Mouse (Mus musculus) ovary, postnatal 10 days (tissue): ENCODE measurements at regions not wholly inside any gene's neighbourhood (a gene's known extent, or its start where the extent isn't known, plus 50 kb on each side); places are given as distances from the start of the nearest gene placed in this dataset.

Source experiments
- DNase-seq: peaks from one replicate; pipeline ENCODE4 v3.0.0; 2022; ENCODE audit warnings: low spot score

DNA sequence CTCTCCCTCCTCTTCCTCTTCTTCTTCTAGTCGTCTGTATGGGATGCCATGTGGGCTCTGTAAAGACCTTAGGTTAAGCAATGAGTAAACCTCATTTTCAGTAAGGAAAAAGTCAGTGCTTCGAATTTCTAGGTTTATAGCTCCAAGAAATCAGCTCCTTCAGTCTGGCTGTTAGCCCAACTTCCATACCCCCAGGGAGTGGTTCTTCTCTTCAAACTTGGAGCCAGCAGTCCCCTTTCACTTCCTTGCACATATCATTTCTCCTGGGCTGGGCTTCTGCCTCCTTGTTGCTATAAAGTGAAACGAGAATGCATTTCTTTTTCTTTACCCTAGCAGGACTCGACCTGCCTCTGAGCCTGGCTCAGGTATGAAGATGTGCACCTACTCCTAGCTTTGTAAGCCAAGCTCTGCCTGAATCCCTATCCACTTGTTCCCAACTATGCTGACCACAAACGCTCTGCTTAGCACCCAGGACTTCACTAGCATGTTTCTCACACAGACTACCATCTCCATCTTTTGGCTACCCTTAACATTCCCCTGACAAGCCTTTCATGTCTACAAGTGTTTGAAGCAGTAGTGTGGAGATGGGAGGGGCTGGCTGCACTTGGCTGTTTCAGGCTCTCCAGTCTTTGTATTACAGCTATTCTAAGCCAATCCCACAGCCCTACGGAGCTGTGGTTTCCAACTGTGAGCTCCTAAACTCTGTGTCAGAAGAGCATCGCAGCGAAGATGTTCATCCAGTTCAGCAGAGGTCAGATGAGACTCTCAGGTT is 243.8 kb upstream of the Tprg start:
- no peak for DNase-seq

DNA sequence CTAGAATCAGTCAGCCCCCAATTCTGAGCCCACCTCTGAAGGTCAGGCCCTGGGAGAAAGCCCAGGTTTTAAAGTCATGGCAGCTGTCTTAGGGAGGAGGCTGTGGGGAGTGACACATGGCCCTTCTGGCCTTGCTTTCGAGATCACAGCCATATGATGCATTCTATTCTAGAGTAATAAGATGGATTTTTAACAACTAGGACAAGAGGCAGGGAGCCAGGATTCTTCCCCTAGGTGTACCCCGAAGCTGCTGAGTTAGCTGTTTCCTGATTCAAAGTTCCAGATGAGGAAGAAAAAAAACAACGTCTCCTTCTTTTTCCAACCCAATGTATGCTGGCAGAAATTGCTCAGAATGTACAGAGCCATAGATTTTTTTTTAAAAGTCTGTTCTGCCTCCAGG is 242.0 kb upstream of the Tprg start:
- no peak for DNase-seq

DNA sequence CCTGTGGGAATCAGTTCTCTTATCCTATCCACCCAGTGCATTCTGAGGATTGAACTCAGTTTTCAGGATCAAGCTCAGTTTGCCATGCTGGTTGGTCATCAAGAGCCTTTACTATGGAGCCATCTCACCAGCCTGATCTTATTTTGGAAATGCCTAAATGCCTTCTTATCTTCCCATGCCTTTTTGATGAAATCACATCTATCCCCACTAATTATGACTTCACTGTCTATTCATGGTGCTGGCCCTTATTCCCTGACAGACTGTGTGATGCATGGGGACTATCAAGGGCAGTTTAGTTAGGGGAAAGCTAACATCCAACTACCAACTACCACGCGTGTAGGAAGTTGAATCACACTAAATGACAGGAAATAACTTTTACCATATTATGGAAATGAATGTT is 238.9 kb upstream of the Tprg start:
- no peak for DNase-seq

DNA sequence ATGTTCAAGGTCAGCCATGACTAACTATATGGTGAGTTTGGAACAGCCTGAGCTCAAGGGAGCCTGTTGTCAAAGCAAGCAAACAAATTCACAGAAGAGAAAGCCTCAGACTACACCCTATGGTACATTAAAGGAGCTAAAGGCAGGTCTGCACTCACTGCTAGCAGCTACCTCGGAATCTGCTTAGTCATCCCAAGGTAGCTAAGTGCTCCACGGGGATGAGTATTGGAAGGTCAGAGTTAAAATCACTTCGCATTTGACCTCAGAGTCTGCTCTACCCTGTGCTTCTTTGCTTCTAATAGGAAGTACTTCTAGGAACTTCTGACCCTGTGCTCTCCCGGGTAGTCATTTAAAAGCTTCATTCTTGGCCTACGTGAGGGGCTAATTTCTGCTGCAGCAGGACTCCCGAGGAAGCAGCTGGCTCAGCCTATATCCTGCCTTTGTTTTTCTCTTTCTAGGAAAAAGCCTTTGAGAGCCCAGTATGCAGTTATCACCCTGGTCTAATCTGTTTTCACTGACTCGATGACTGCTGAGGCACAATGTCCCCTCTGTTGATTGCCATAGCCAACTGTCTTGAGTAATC is 236.6 kb upstream of the Tprg start:
- DNase-seq: no peak

DNA sequence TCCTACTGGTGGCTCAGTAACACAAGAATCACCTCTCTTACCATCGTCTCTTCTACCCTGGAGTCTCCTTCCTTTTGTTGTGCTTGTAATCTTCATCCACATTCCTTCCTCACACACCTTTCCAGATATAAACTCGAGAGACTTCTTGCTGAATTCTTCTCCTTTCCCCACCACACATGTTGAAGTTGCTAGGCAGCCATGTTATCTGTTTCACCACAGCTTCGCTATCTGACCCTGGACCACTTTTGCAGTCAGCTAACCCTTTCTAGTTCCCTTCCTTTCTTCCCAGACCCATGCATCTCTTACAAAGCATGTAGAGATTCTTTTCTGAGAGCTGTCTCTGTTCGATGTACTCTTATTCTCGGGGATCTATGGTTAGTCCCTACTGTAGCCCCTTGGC is 235.6 kb upstream of the Tprg start:
- no peak for DNase-seq

DNA sequence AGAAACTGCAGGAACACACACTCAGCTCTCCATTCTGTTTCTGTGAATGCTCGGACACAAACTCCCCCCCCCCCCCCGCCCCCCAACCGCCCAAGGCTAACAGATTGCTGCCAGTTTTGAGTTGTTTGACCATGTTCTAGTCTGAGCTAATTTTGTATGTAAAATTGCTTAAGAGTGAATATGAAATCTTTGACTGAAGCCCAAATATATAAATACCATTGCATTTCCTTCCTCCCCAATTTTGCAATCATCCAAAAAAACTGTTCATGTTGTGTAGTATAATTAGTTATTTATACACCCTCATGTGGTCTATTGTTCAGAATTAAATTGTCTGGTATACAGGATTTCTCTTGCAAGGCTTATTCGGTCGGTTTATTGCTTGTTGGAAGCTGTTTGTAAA is 234.2 kb upstream of the Tprg start:
- DNase-seq: no peak

DNA sequence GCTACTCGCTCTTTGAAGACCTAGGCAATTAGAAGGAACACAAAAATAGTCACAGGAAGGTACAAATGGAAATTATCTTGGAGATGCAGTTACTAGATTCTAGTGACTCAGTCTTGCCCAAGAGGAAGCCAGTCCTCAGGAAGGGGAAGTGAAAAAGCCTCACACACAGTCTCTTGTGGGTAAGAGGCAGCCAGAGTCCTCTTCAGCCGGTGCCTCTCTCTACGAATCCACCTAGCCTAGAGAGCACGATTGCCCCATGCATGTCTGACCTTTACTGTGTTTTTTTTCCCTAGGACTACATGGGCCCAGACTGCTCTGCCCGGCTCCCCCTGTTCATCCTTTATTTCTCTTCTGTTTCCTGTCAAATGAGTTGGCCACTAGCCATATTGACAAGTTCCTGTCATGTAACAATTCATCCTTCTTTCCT is 233.7 kb upstream of the Tprg start:
- no peak for DNase-seq

DNA sequence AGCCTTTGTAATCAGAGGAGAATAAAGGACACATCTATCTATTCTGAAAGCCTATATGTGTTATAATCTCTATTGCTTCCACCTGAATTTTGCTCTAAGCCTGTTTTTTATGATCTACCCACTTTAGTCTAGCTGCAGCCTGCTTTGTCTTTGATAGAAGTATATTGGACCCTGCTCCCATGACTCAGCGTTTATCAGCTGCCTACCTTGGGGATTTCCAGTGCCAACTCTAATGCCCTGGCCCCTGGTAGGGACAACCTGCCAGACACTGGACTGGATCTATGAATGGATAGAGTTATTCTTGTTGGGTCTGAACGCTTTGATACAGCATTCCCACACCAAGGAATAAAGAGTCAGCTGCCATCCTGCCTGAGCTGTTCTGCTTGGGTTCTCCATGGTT is 232.3 kb upstream of the Tprg start:
- DNase-seq: no peak

DNA sequence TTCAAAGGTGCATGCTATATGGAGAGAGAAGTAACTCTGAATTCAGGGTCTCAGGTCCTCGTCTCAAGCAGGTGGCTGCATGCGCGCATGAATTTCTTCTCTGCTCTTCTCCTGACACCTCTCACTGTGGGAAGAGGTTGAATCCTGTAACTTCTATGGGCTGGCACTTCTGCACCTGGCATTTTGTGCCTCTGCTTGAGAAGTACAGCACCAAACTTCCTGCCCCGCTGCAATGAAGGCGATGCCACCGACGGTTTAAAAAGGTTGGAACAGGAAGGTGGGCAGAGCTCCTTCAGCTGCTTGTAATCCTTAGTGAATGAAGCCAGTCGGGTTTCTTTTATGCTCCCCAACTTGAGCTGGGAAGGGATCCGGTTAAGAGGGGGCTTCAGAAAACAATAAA is 231.2 kb upstream of the Tprg start:
- DNase-seq: no peak

DNA sequence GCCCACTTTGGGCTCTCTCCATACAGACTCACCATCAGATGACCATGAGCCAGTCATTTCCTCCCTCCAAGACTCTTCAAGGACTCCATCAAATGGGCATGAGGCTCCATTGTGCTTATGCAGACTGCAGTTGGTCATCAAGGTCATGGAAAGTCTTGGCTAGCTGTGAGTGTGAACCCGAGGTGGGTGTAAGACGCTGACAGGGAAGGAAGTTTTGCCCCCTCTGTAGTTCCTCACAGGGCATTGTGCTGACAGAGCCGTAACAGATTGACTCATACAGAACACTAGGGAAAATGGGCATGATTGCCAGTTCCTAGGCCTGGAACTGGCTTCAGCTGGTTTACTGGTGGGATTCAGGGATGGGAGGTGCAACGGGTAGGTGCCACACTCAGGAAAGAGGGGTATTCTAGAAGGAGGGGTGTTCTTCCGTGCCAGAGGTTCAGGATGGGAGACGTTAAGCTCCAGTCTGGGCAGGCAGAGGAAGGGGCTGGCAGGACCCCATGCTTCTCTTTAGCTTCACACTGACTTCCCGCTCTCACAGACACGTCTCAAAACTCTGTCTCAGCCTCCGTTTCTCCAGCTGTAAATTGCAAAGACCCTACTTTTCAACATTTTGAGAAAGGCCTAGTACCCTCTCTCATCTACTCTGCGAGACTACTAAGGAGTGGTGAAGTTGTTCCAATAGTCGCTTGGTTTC is 228.4 kb upstream of the Tprg start:
- no peak for DNase-seq

DNA sequence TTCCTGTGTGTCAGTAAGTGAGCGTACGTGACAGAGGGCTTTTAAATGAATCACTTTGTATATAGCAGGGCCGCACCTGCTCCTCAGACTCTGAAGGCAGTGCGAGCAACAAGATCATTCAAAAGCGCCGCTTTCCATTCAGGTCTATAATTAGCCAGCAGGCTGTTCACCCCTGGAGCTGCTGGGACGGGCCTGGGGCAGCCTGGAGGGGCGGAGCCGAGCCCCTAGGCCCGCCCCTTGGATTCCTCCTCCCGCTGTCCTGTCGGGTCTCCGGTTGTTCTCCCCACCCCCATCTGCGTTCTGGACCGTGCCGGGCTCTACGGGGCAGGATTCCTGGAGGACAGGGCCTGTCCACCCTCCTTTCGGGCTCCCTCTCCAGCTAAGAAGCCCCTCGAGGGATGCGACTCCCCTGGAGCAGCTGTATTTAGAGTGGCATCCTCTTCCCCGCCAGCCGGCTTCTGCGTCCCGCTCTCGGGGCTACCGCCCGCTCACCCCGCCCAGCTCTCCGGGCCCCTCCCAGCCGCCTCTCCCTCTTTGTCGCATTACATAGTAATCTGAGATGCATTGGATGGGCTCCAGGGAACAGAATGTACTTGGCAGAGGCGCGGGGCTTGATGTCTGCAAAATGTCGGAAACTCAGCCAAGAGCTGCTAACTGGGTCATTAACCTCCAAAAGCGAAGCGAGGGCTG is 227.7 kb upstream of the Tprg start:
- DNase-seq: peak; percentile 97

DNA sequence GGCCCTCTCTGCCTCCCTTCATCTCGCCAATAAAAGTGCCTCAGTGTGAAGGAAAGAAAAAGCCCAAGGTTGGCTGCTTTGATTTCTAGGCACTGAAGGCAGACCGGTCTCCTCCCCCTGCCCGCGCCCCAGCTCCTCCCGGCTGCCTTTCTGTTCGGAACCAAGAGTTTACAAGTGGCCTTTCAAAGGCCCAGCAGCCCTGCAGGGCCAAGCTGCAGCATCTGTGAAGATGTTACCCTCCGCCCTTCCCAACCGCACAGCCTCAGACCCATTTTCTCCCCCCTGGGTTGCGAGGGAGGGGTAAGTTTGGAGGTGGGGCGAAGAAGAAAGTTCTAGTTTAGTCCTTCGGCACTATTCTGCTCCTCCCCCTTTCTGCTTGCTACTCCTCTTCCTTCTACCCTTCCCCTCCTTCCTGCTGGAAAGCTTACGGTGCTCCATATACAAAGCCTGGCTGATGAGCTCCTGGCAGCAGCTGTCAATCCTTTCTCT is 227.1 kb upstream of the Tprg start:
- DNase-seq: no peak

DNA sequence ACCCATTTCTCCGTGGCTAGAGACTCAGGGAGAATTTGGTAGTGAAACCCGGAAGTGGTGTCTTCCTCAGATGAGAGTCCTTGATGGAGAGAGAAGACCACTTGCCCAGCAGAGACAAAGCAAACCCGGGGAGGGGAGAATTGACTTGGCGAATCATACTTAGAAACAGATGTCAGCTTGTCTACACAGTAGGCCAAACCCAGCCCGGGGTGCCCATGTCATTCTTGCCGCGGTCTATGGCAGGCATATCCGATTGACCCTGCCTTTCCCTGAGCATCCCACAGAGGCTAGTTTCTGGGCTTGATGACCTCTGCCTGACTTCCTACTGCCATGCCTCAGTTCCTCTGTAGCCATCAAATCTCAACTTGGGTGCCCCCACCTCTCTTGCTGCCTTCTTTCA is 226.4 kb upstream of the Tprg start:
- DNase-seq: no peak

DNA sequence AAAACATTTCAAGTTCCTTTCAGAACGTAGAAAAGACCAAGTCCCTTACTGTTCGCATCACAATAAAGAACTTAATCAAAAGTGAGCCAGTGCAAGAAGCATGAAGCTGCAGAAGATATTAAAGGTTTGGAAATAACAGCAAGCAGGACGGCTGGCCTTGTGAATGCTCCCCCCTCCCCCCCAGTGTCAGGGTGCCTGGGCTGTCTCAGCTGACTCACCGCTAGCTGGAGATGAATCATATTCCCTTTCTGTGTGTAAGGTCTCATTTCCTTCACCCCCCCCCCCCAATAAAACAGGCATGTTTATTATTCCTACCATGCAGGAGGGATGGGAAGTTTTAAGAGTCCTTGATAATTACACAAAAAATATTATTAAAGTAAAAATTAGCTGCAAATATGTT is 225.0 kb upstream of the Tprg start:
- DNase-seq: no peak

DNA sequence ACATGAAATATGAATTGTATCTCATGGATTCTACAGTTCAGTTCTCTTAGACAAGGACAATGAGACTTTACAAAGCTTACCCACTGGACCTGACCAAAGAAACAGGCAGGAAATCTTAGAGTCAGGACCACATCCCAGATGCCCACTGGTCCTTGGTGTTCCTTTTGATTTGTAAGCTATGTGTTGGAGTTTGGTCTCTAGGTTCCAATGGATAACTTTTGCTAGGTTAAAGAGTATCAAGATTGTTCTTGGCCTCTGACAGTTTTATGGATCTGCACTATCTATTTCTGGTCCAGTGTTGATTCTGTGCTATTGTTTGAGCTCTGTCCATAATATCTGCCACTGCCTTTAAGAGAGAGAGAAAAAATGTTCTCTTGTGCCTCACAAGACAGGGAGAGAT is 222.6 kb upstream of the Tprg start:
- no peak for DNase-seq

DNA sequence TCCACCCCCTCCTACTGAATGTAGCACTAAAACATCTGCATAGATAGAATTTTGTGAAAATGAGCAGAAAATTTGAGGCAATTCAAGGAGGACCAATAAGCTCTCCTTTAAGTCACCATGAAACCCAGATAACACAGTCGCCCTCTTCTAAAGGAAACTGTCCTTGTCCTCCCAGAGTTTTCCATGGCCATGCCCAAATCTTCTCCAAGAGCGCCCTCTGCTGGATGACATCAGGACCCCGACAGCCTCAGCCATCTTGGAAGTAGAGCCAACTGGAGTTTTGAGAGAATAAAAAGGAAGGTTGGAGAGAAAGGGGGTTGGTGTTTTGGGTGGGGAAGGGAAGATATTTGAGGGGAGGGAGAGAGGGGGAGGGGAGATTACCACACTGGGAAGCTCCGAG is 222.1 kb upstream of the Tprg start:
- DNase-seq: peak; percentile 84

DNA sequence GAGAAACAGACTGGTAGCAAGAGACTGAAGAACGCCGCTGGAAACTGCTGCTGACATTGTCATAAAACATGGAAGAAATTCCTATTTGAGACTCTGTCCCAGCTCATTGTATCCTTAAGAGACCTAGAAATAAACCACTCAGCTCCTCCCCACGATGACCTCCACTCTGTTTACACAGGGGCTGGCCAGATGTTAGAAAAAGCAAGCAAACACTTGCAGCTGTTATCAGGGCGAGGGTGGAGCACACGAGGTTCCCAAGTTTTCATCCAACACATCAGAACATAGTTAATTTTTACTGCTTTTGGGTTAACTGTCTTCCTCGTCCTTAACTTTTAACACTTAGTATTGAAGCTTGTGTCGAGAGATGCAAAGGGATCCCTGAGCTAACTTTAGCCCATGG is 219.8 kb upstream of the Tprg start:
- no peak for DNase-seq

DNA sequence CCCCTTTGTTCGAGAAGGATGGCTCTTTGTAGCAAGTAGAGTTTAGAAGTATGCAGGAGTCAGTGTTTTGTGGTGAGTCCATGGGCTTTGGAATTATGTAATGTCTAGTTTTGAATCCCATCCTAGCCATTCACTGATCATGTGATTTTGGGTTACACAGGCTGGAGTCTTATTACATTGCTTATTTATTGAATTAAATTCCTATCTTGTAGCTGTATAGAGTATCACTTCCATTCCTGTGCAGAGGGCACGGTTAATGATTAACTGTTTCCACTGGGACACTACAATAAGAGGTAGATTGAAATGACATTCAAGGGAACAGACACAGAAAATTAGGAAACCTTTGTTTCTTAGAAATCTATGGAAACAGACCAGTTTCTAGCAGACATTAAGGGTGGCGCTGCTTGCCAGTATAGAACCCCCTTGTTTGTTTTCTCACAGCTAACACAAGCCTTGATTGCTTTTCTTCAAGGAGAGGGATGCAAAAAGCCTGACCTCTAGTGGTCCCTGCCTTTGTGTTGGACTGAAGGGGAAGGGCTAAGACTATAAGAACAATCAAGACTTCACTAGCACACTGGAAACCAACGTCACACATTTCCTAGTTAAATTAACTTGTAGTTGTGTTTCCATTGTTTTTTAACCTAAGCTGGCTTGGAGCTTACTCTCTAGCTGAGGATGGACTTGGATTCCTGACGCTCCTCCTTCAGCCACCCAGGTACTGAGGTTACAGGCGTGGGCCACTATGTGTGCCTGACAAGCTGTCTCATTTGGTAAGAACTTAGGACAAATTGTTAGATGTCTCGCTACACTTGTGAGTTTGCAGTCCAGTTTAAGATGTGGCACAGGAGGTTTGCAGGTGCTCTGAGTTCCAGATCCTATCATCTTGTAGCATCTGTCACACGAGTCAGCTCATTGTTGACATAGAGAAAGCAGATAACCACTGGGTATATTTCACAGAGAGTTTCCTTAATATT is 219.1 kb upstream of the Tprg start:
- no peak for DNase-seq

DNA sequence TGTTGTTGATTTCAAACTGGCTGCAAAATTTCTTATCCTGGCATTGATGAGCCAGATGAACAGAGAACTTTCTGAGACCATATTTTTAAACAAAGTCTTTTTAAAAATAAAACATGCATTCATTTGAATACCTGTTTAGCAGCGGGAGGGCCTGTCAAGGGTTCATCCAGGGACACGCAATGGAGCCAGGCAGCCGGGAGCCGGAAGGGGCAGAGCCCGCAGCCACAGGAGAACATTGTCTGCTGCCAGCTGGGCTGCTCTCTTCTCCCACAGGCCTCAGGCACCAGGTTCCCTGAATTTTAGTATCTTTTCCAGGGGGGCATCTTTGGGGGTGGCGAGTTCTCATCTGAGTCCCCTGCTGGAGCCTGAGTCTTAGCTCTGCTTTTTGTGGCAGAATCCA is 205.8 kb upstream of the Tprg start:
- DNase-seq: no peak

DNA sequence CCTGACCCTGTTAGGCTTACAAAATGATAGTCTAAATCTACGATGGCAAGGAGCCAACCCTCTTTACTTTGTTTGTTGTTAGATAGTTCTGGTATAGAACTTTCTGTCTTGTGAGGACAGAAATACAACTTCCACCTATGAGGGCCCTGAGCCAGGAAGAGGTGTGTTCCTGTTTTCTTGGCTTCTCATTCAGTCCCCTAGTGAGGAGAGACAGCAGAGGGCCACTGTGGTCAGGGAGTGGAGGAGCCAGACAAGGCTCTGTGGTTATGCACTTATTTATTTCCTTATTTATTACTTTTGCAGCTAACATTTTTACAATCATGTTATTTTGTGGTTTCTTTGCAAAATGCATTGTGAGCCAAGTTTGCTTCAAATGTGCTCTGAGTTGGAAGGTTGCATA is 202.9 kb upstream of the Tprg start:
- DNase-seq: no peak
